Mouse (Mus musculus): ENCODE data around the gene Zfp771. TPM values are rescaled to one million over a fixed set of nuclear protein-coding genes. Genes with fewer than 3 reads are reported as not detected.
A peak's percentile ranks its signal among the peaks of the same experiment; 100 is the strongest.

Zfp771 gene
- total RNA-seq, 2 experiments from 2014 or later, result 23.5 to 31.7 TPM

- peak; percentile 96 for DNase-seq
These were observed 10.0 kb downstream of the Zfp771 start for GRCm38 (mm10) chr7:127253821-127254769.

GRCm38 (mm10) chr7:127255008-127255407, 10.9 kb downstream of the Zfp771 start:
- DNase-seq, result no peak

- DNase-seq, result no peak
These were observed 11.9 kb downstream of the Zfp771 start for GRCm38 (mm10) chr7:127255965-127256364.

- no peak for DNase-seq
These were observed 12.4 kb downstream of the Zfp771 start for GRCm38 (mm10) chr7:127256518-127256917.

GRCm38 (mm10) chr7:127259186-127259905, 15.3 kb downstream of the Zfp771 start:
- no peak for DNase-seq

- peak; percentile 95 for DNase-seq
These were observed 16.4 kb downstream of the Zfp771 start, which contains the start of gene Dctpp1 for GRCm38 (mm10) chr7:127260309-127261111. TSS of gene Dctpp1 (minus strand) at chr7:127260709.

GRCm38 (mm10) chr7:127262218-127262961, 18.3 kb downstream of the Zfp771 start:
- no peak for DNase-seq

GRCm38 (mm10) chr7:127263526-127263925, 19.5 kb downstream of the Zfp771 start:
- DNase-seq, result no peak

- no peak for DNase-seq
These were observed 26.2 kb downstream of the Zfp771 start for GRCm38 (mm10) chr7:127270256-127270655.

GRCm38 (mm10) chr7:127270666-127271065, 26.6 kb downstream of the Zfp771 start:
- no peak for DNase-seq

GRCm38 (mm10) chr7:127271093-127271492, 27.0 kb downstream of the Zfp771 start:
- no peak for DNase-seq

GRCm38 (mm10) chr7:127272566-127272965, 28.5 kb downstream of the Zfp771 start:
- peak; percentile 58 for DNase-seq

- DNase-seq, result peak; percentile 35
These were observed 29.2 kb downstream of the Zfp771 start for GRCm38 (mm10) chr7:127273118-127273923.

- peak; percentile 97 for DNase-seq
These were observed 30.1 kb downstream of the Zfp771 start, which contains the start of gene Sephs2 for GRCm38 (mm10) chr7:127273925-127274789. TSS of gene Sephs2 (minus strand) at chr7:127274055.

- DNase-seq, result no peak
These were observed 32.5 kb downstream of the Zfp771 start for GRCm38 (mm10) chr7:127276519-127276961.

- peak; percentile 60 for DNase-seq
These were observed 34.2 kb downstream of the Zfp771 start for GRCm38 (mm10) chr7:127278311-127278710.

GRCm38 (mm10) chr7:127280092-127280491, 36.0 kb downstream of the Zfp771 start:
- no peak for DNase-seq

- DNase-seq, result no peak
These were observed 37.0 kb downstream of the Zfp771 start for GRCm38 (mm10) chr7:127281114-127281513.

GRCm38 (mm10) chr7:127282190-127282589, 38.1 kb downstream of the Zfp771 start:
- no peak for DNase-seq

Data from adrenal gland, postnatal 10 days (tissue).